Mouse (Mus musculus) CH12.LX (cell line): ENCODE measurements around the gene Dapl1.

Experiments used
- CTCF ChIP-seq, 2 experiments: IDR thresholded peaks in 1 of 2; conservative IDR thresholded peaks in 1 of 2; 2 replicates each; pipeline ENCODE4 v1.5.1; 2011 to 2012; ENCODE audit warnings: low read depth in 2 of 2, low read length in 2 of 2, improper control_type of control experiment in 1 of 2, inconsistent platforms in 1 of 2, mild to moderate bottlenecking in 1 of 2, moderate library complexity in 1 of 2
- HCFC1 ChIP-seq: IDR thresholded peaks from 2 replicates; pipeline ENCODE4 v1.6.1; 2012; ENCODE audit warnings: low read depth, mild to moderate bottlenecking, inconsistent platforms, low read length, improper control_type of control experiment
- JUND ChIP-seq: conservative IDR thresholded peaks from 2 replicates; pipeline ENCODE4 v1.6.1; 2011; ENCODE audit warnings: low read depth, low read length, improper control_type of control experiment
- MAFK ChIP-seq: IDR thresholded peaks from 2 replicates; pipeline ENCODE4 v1.6.1; 2011; ENCODE audit warnings: low read length, improper control_type of control experiment; ENCODE audit not compliant: insufficient replicate concordance
- POLR2A ChIP-seq: IDR thresholded peaks from 2 replicates; pipeline ENCODE4 v1.6.1; 2011; ENCODE audit warnings: low read depth, mild to moderate bottlenecking, improper control_type of control experiment, low read length
- SMC3 ChIP-seq: IDR thresholded peaks from 2 replicates; pipeline ENCODE4 v1.6.1; 2011; ENCODE audit warnings: low read depth, low read length, improper control_type of control experiment

DNA sequence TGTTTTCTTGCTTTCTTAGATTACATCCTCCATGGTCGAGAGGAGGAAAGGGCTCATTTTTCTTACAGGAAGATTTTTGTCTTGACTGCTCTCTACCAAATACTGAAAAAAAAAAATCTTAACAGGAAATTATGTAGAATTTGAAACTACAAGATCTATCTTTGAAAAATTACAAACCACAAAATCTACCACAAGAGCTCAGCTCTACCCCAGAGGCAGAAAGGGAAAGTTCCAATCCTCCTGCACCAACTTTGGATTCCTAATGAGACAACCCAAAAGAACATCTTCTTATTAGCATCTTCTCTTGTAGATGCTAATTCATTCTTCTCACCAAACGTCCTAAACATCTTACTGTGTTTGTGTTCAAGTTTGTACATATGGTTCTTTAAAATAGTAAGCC, 3.8 kb downstream of the Dapl1 start:
- no peak for TF ChIP-seq JUND
- TF ChIP-seq CTCF (conservative IDR thresholded peaks at IDR 0.05 in 1 of 2, IDR thresholded peaks at IDR 0.05 in 1 of 2; ENCODE audit: low read depth in 2 of 2, low read length in 2 of 2): no peak
- TF ChIP-seq POLR2A: no peak
- TF ChIP-seq SMC3: no peak
- TF ChIP-seq HCFC1: no peak
- TF ChIP-seq MAFK: no peak
